Mouse (Mus musculus) embryonic facial prominence, embryonic 13.5 days (tissue): ENCODE data around the gene Prelid1. TPM values are rescaled to one million over a fixed set of nuclear protein-coding genes. Genes with fewer than 3 reads are reported as not detected.

ENCODE experiments used
- ATAC-seq: fragments of 200-750 bp; cut with Nextera tagmentation; 2 replicates; pipeline ENCODE4 v1.8.0; 2017; ENCODE audit warnings: low read depth; ENCODE audit not compliant: insufficient number of reproducible peaks, insufficient read depth, low FRiP score, low TSS enrichment
- H3K27ac ChIP-seq: fragments of 300-500 bp; sonication (generic); 2 replicates; pipeline ENCODE4 v1.5.1; 2015; ENCODE audit warnings: moderate library complexity, mild to moderate bottlenecking, inconsistent platforms
- H3K27me3 ChIP-seq: fragments of 300-500 bp; sonication (generic); 2 replicates; pipeline ENCODE4 v1.6.1; 2015; ENCODE audit warnings: mild to moderate bottlenecking, inconsistent platforms
- H3K36me3 ChIP-seq: fragments of 300-500 bp; sonication (generic); 2 replicates; pipeline ENCODE4 v1.6.1; 2015; ENCODE audit warnings: mild to moderate bottlenecking, inconsistent platforms
- H3K4me1 ChIP-seq: fragments of 300-500 bp; sonication (generic); 2 replicates; pipeline ENCODE4 v1.6.1; 2015; ENCODE audit warnings: inconsistent platforms
- H3K4me2 ChIP-seq: fragments of 300-500 bp; sonication (generic); 2 replicates; pipeline ENCODE4 v1.6.1; 2015; ENCODE audit warnings: moderate library complexity, mild to moderate bottlenecking, inconsistent platforms
- H3K4me3 ChIP-seq: fragments of 300-500 bp; sonication (generic); 2 replicates; pipeline ENCODE4 v1.5.1; 2015; ENCODE audit warnings: mild to moderate bottlenecking, inconsistent platforms
- H3K9ac ChIP-seq: fragments of 300-500 bp; sonication (generic); 2 replicates; pipeline ENCODE4 v1.6.1; 2015; ENCODE audit warnings: mild to moderate bottlenecking, inconsistent platforms
- H3K9me3 ChIP-seq: fragments of 300-500 bp; sonication (generic); 2 replicates; pipeline ENCODE4 v1.6.1; 2016; ENCODE audit warnings: inconsistent platforms
- WGBS: fragments of 180-500 bp; shearing (Covaris S2); methylation state at CpG from one replicate; pipeline ENCODE4 v1.1.7; 2015; ENCODE audit warnings: mixed read lengths; 5-methylcytosine and 5-hydroxymethylcytosine counted together
- polyA plus RNA-seq: library from polyadenylated mRNA; unstranded; fragments of >200 nt; fragmentation: Nextera tagmentation; extraction: Ambion mirVana; gene quantifications from 2 replicates; pipeline ENCODE4 v1.2.1, GENCODE M21; 2015

Prelid1 gene
- polyA plus RNA-seq, 1 experiment from 2014 or later = 402 TPM

DNA sequence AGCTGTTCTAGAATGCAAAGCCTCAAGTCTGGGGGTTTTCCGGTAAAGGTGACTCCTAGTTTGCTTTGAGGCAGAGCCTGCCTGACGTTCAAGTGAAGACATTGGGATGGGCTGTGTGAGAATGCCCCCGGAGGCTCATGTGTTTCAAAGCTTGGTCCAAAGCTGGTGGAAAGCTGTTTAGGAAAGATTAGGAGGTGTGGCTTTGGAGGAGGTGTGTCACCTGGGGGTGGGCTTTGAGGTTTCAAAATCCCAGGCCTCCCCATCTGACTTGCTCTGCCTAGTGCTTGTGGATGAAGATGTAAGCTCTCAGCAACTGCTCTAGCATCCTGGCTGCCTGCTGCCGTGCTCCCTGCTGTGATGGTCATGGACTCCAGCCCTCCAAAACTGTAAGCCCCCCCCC, 15.4 kb downstream of the Prelid1 start:
- no peak overlapping the region for H3K27ac ChIP-seq
- H3K27me3 ChIP-seq = no peaks in the 10 kb centered on the region
- H3K9ac ChIP-seq = no peak overlapping the region
- 73% methylated on average over 4 of the region's 4 CpGs for WGBS
- no peak overlapping the region for H3K4me3 ChIP-seq
- ATAC-seq = no peak
- no peaks in the 10 kb centered on the region for H3K9me3 ChIP-seq
- no peak overlapping the region for H3K4me2 ChIP-seq
- H3K36me3 ChIP-seq = no peaks in the 10 kb centered on the region
- peaks cover 5% of the 10 kb centered on the region for H3K4me1 ChIP-seq

DNA sequence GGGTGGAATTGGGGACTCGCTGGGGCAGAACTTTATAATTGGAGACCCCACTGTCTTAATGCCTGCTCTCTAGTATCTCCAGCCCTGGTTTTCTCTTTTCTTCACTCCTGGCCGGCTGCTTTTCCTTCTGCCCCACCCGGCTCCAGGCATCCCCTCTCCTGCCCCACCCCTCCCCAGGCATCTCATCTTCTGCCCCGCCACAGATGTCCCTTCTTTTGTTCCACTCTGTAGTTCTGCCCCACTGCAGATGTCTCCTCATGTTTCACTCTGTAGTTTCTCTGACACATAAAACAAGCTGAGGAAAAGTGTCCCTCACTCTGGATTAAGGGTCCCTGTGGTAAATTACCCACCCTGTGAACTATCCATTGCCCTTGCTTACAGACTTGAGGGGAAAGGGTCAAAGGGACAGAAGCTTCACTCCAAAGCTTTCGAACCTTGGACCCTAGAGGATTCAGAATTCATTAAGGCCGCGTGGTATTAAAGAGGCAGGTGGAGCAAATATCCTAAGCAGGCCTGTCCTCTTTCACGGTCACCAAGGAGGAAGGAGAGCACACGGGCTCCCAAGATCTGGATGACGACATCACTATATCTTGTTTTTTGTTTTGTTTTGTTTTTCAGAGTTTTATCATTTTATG, 17.2 kb downstream of the Prelid1 start:
- Histone ChIP-seq H3K4me2 (no peak overlapping the region), H3K4me3 (no peak overlapping the region), H3K4me1 (no peaks in the 10 kb centered on the region), H3K36me3 (no peaks in the 10 kb centered on the region), H3K9me3 (no peaks in the 10 kb centered on the region), H3K27ac (no peak overlapping the region), H3K9ac (no peak overlapping the region), H3K27me3 (no peaks in the 10 kb centered on the region)
- 61% methylated on average over 10 of the region's 10 CpGs for WGBS
- no peak for ATAC-seq

- Histone ChIP-seq H3K9ac (no peak overlapping the region), H3K36me3 (no peaks in the 10 kb centered on the region), H3K27ac (no peak overlapping the region), H3K4me2 (no peak overlapping the region), H3K27me3 (no peaks in the 10 kb centered on the region), H3K4me1 (no peaks in the 10 kb centered on the region), H3K9me3 (no peaks in the 10 kb centered on the region), H3K4me3 (no peak overlapping the region)
- WGBS = 79% methylated on average over 12 of the region's 12 CpGs
- ATAC-seq = no peak
Observed at GRCm38 (mm10) chr13:55338131-55339054, 18.1 kb downstream of the Prelid1 start.

DNA sequence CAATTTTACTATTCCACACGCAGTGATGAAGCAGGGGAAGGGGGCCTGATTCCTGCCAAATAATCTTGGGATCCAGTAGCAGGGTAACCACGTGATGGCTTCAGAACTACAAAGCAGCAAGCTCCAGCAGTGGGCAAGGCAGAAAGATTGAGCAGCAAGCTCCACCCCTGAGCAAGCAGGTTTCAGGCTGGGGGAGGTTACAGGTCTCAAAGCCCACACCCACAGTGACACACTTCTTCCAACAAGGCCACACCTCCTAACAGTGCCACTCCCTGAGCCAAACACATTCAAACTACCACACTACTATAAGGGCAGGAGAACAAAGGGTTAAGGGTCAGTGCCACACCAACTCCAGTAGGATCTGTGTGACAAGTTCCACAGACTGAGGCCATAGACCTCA, 19.0 kb downstream of the Prelid1 start:
- H3K9ac ChIP-seq = no peak overlapping the region
- H3K36me3 ChIP-seq = peaks cover 8% of the 10 kb centered on the region
- H3K4me1 ChIP-seq = no peaks in the 10 kb centered on the region
- no peak overlapping the region for H3K27ac ChIP-seq
- no peaks in the 10 kb centered on the region for H3K9me3 ChIP-seq
- 39% methylated on average over 2 of the region's 2 CpGs for WGBS
- H3K27me3 ChIP-seq = no peaks in the 10 kb centered on the region
- no peak overlapping the region for H3K4me2 ChIP-seq
- no peak overlapping the region for H3K4me3 ChIP-seq
- ATAC-seq = no peak

DNA sequence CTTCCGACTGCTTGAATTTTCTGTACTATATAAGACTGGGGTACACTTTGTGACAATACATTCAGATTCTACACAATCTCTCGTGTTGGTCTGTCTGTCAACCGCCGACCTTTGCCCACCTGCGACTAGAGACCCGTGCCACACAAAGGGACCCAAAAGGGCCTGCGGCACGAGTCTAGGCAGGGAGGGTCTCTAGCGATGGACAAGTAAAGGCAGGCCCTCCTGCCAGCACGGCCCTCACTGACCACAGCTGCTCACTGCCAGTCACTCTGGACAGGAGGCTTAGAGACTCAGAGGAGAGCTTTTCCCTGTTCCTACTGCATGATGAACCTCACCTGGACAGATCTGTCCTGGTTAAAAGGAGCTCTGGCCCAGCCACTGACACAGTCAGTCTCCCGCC, 22.2 kb downstream of the Prelid1 start:
- H3K4me2 ChIP-seq = no peak overlapping the region
- no peak overlapping the region for H3K9ac ChIP-seq
- no peaks in the 10 kb centered on the region for H3K9me3 ChIP-seq
- no peak for ATAC-seq
- 45% methylated on average over 11 of the region's 11 CpGs for WGBS
- no peaks in the 10 kb centered on the region for H3K27me3 ChIP-seq
- no peak overlapping the region for H3K27ac ChIP-seq
- no peaks in the 10 kb centered on the region for H3K4me1 ChIP-seq
- peaks cover 40% of the 10 kb centered on the region for H3K36me3 ChIP-seq
- H3K4me3 ChIP-seq = no peak overlapping the region

- ATAC-seq = no peak
- Histone ChIP-seq H3K36me3 (peaks cover 57% of the 10 kb centered on the region), H3K9ac (no peak overlapping the region), H3K27me3 (no peaks in the 10 kb centered on the region), H3K4me2 (no peak overlapping the region), H3K27ac (no peak overlapping the region), H3K9me3 (no peaks in the 10 kb centered on the region), H3K4me1 (no peaks in the 10 kb centered on the region), H3K4me3 (no peak overlapping the region)
- 86% methylated on average over 7 of the region's 7 CpGs for WGBS
Observed at GRCm38 (mm10) chr13:55344286-55344685, 24.0 kb downstream of the Prelid1 start.

DNA sequence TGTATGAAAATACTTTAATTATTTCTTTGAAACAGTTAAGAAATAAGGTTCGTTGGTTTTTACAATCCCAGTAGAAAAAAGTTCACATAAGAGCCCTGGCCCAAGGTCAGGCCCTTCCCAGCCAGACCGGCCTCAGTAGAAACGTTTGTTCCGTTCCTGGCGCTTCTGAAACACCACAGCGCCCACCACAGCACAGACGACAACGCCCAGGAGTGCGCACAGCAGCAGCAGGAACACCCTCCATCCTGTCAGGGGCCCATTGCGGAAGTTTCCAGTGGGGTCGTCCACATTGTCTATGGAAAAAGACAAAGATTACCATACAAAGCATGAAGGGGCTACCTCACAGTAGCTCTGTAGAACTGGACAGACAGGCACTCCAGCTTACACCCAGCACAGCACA, 26.4 kb downstream of the Prelid1 start:
- H3K9me3 ChIP-seq = no peaks in the 10 kb centered on the region
- 85% methylated on average over 11 of the region's 11 CpGs for WGBS
- peaks cover 80% of the 10 kb centered on the region for H3K36me3 ChIP-seq
- no peaks in the 10 kb centered on the region for H3K4me1 ChIP-seq
- H3K4me2 ChIP-seq = no peak overlapping the region
- H3K27me3 ChIP-seq = no peaks in the 10 kb centered on the region
- H3K9ac ChIP-seq = no peak overlapping the region
- no peak overlapping the region for H3K4me3 ChIP-seq
- ATAC-seq = no peak
- H3K27ac ChIP-seq = no peak overlapping the region

- Histone ChIP-seq H3K9me3 (no peaks in the 10 kb centered on the region), H3K4me2 (peak overlapping the region; percentile 88), H3K27me3 (no peaks in the 10 kb centered on the region), H3K36me3 (peaks cover 47% of the 10 kb centered on the region), H3K27ac (no peak overlapping the region), H3K9ac (peak overlapping the region; percentile 93), H3K4me1 (peaks cover 19% of the 10 kb centered on the region), H3K4me3 (peak overlapping the region; percentile 93)
- ATAC-seq = no peak
Observed at GRCm38 (mm10) chr13:55361145-55361544, 40.8 kb downstream of the Prelid1 start.

DNA sequence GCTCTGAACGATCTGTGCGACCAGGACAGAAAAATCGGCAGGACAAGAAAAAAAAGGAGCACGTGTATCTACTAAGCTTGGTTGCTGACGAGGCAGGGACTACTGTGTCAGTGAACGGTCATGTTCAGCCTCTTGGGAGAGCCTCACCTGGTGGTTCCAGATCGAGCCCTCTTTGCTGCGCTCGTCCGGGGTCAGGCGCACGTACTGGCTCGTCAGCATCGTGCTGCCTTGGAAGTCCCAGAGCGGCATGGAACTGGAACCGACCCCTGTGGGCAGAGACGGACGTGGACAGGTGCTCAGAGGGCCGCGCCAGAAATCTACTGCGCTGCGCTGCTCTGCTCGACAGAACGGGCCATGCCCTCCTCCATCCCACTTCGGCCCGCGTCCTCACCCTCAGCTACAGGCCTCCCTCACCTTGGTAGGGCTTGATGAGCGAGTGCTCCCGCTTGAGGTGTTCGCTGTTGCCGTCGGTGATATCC, 41.7 kb downstream of the Prelid1 start:
- no peaks in the 10 kb centered on the region for H3K9me3 ChIP-seq
- ATAC-seq = 0 out of 2 replicates have a peak, but pooled peaks have one; percentile 10
- under 1% methylated on average over 32 of the region's 32 CpGs for WGBS
- H3K27ac ChIP-seq = peak overlapping the region; percentile 89
- H3K27me3 ChIP-seq = no peaks in the 10 kb centered on the region
- peak overlapping the region; percentile 93 for H3K9ac ChIP-seq
- peaks cover 39% of the 10 kb centered on the region for H3K36me3 ChIP-seq
- peak overlapping the region; percentile 88 for H3K4me2 ChIP-seq
- peaks cover 19% of the 10 kb centered on the region for H3K4me1 ChIP-seq
- peak overlapping the region; percentile 93 for H3K4me3 ChIP-seq

DNA sequence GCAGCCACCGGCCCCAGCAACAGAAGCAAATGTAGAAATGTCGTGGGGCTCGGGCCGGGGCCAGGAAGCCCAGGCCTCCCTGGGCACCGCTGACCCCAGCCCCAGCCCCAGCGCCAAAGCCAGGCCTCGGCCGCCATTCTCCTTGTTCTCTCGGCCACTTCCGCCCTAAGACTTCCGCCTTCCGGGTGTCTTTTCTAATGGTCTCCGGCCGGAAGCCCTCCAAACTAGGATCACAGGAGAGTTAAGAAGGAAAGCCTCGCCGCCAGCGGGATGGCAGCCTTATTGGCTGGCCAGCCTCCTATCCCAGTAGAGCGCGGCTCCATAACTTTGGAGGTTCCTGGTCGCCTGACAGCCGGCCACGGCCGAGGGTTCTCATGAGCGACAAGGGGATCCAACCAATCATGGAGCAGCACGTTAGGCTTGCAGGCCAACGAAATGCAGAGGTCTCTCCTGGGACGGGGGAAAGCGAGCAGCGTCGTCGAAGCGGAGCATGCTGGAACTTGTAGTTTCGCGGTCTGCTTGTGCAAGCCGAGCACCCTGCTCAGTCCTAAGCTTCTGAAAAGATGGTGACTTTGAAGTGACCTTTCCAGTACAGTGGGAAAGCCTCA, 42.3 kb downstream of the Prelid1 start, which contains the start of gene Lman2:
Gene Lman2 (minus strand): TSS at position 331 of the 608 bp plus-strand sequence.
- Histone ChIP-seq H3K4me3 (peak within 1 kb of the TSS; percentile 93), H3K27me3 (no peaks in the 10 kb centered on the region), H3K9me3 (no peaks in the 10 kb centered on the region), H3K9ac (peak within 1 kb of the TSS; percentile 93), H3K27ac (peak within 1 kb of the TSS; percentile 89), H3K4me1 (peaks cover 19% of the 10 kb centered on the region), H3K36me3 (peaks cover 35% of the 10 kb centered on the region), H3K4me2 (peak within 1 kb of the TSS; percentile 88)
- peak; percentile 96 for ATAC-seq
- WGBS = under 1% methylated on average over 35 of the region's 35 CpGs

DNA sequence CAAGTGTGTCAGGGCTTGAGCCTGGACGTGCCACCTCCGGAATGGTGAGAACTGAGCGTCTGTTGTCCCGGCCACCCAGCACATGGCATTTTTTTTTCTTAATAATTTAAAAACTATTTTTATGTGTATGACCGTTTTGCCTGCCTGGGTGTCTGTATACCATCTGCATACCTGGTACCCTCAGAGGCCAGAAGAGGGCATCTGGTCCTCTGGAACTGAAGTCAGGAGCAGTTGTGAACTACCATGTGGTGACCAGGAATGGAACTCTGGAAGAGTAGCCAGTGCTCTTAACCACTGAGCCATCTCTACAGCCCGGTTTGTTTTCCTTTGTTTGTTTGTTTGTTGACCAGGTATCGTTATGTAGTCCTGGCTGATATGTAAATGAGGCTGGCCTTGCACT, 48.1 kb downstream of the Prelid1 start:
- ATAC-seq = no peak
- 77% methylated on average over 7 of the region's 7 CpGs for WGBS

More for the DNA sequence above, 48.1 kb downstream of the Prelid1 start:
- Histone ChIP-seq H3K27ac (no peak overlapping the region), H3K9ac (no peak overlapping the region), H3K9me3 (no peaks in the 10 kb centered on the region), H3K4me2 (no peak overlapping the region), H3K36me3 (no peaks in the 10 kb centered on the region), H3K4me1 (peaks cover 4% of the 10 kb centered on the region; the same call in 1 of the 2 replicates), H3K27me3 (peaks cover 11% of the 10 kb centered on the region), H3K4me3 (no peak overlapping the region)
